Mouse (Mus musculus) intestine, embryonic 14.5 days (tissue): ENCODE data around the gene Zbtb22. TPM values are rescaled to one million over a fixed set of nuclear protein-coding genes. Genes with fewer than 3 reads are reported as not detected.

ENCODE experiments used
- ATAC-seq: fragments of 200-750 bp; cut with Nextera tagmentation; replicated peaks from 2 replicates; pipeline ENCODE4 v1.8.0; 2017; ENCODE audit warnings: low read depth, moderate number of reproducible peaks, moderate TSS enrichment, moderate library complexity; ENCODE audit not compliant: low FRiP score, low TSS enrichment
- DNase-seq: peaks from one replicate; pipeline ENCODE4 v3.0.0-alpha.2; 2018; ENCODE audit warnings: low spot score
- H3K27ac ChIP-seq: fragments of 300-500 bp; sonication (generic); 2 replicates; pipeline ENCODE4 v1.5.1; 2014; ENCODE audit warnings: low read depth, mild to moderate bottlenecking, control low read depth
- H3K27me3 ChIP-seq: fragments of 300-500 bp; sonication (generic); replicated peaks from 2 replicates; pipeline ENCODE4 v1.6.1; 2014; ENCODE audit warnings: low read length, control low read depth; ENCODE audit not compliant: control insufficient read depth, insufficient read depth
- H3K36me3 ChIP-seq: fragments of 300-500 bp; sonication (generic); 2 replicates; pipeline ENCODE4 v1.6.1; 2014; ENCODE audit warnings: low read length, control low read depth; ENCODE audit not compliant: control insufficient read depth, insufficient read depth
- H3K4me1 ChIP-seq: fragments of 300-500 bp; sonication (generic); replicated peaks from 2 replicates; pipeline ENCODE4 v1.6.1; 2014; ENCODE audit warnings: low read length, control low read depth, mixed read lengths; ENCODE audit not compliant: control insufficient read depth, insufficient read depth
- H3K4me2 ChIP-seq: fragments of 300-500 bp; sonication (generic); 2 replicates; pipeline ENCODE4 v1.6.1; 2014; ENCODE audit warnings: low read length
- H3K4me3 ChIP-seq: fragments of 300-500 bp; sonication (generic); 2 replicates; pipeline ENCODE4 v1.5.1; 2014; ENCODE audit warnings: low read depth, low read length, control low read depth, mixed read lengths
- H3K9ac ChIP-seq: fragments of 300-500 bp; sonication (generic); 2 replicates; pipeline ENCODE4 v1.6.1; 2014; ENCODE audit warnings: mild to moderate bottlenecking, low read length
- H3K9me3 ChIP-seq: fragments of 300-500 bp; sonication (generic); 2 replicates; pipeline ENCODE4 v1.6.1; 2016; ENCODE audit warnings: low read length, control low read depth; ENCODE audit not compliant: control insufficient read depth
- whole genome bisulfite sequencing: fragments of 180-500 bp; shearing (Covaris S2); extraction: QIAGEN DNeasy Blood & Tissue Kit; methylation state at CpG from one replicate; pipeline ENCODE4 v1.1.7; 2014; 5-methylcytosine and 5-hydroxymethylcytosine counted together
- polyA plus RNA-seq: library from polyadenylated mRNA; unstranded; fragments of >200 nt; fragmentation: Nextera tagmentation; extraction: Ambion mirVana; gene quantifications from 2 replicates; pipeline ENCODE4 v1.2.1, GENCODE M21; 2014

Zbtb22 gene
- polyA plus RNA-seq, 1 experiment from 2014 or later = 9.8 TPM

- Histone ChIP-seq H3K4me3 (peak overlapping the region; percentile 76), H3K4me2 (peak overlapping the region; percentile 96), H3K9ac (peak overlapping the region; percentile 65), H3K27me3 (no peaks in the 10 kb centered on the region), H3K4me1 (peaks cover 15% of the 10 kb centered on the region), H3K36me3 (peaks cover 53% of the 10 kb centered on the region), H3K27ac (no peak overlapping the region), H3K9me3 (no peaks in the 10 kb centered on the region)
- 59% methylated on average over 19 of the region's 19 CpGs for WGBS
- ATAC-seq (no peak), DNase-seq (no peak)
Measured at GRCm38 (mm10) chr17:33941381-33941780, 25.7 kb downstream of the Zbtb22 start.

- DNase-seq (no peak), ATAC-seq (no peak)
- Histone ChIP-seq H3K9me3 (no peaks in the 10 kb centered on the region), H3K27ac (no peak overlapping the region), H3K36me3 (peaks cover 57% of the 10 kb centered on the region), H3K4me3 (no peak overlapping the region), H3K4me1 (peaks cover 15% of the 10 kb centered on the region), H3K9ac (no peak overlapping the region), H3K4me2 (no peak overlapping the region), H3K27me3 (no peaks in the 10 kb centered on the region)
- 94% methylated on average over 15 of the region's 15 CpGs for WGBS
Measured at GRCm38 (mm10) chr17:33943454-33943853, 27.8 kb downstream of the Zbtb22 start.

GRCm38 (mm10) chr17:33947430-33948089 lies 31.9 kb downstream of the Zbtb22 start:
- Histone ChIP-seq H3K27me3 (no peaks in the 10 kb centered on the region), H3K4me1 (peaks cover 20% of the 10 kb centered on the region), H3K36me3 (peaks cover 69% of the 10 kb centered on the region), H3K27ac (no peak overlapping the region), H3K4me2 (no peak overlapping the region), H3K4me3 (no peak overlapping the region), H3K9ac (no peak overlapping the region), H3K9me3 (no peaks in the 10 kb centered on the region)
- DNase-seq = no peak
- WGBS = 89% methylated on average over 10 of the region's 10 CpGs
- ATAC-seq = no peak

- H3K27me3 ChIP-seq = no peaks in the 10 kb centered on the region
- ATAC-seq = no peak
- H3K27ac ChIP-seq = no peak overlapping the region
- no peaks in the 10 kb centered on the region for H3K9me3 ChIP-seq
- no peak overlapping the region for H3K4me3 ChIP-seq
- no peak for DNase-seq
- peaks cover 71% of the 10 kb centered on the region for H3K36me3 ChIP-seq
- 84% methylated on average over 22 of the region's 22 CpGs for WGBS
- H3K4me1 ChIP-seq = peaks cover 27% of the 10 kb centered on the region
- no peak overlapping the region for H3K4me2 ChIP-seq
- no peak overlapping the region for H3K9ac ChIP-seq
Measured at GRCm38 (mm10) chr17:33948090-33948904, 32.6 kb downstream of the Zbtb22 start.

- ATAC-seq (no peak), DNase-seq (no peak)
- Histone ChIP-seq H3K36me3 (peaks cover 71% of the 10 kb centered on the region), H3K27ac (no peak overlapping the region), H3K9ac (no peak overlapping the region), H3K27me3 (no peaks in the 10 kb centered on the region), H3K9me3 (no peaks in the 10 kb centered on the region), H3K4me2 (no peak overlapping the region), H3K4me3 (no peak overlapping the region), H3K4me1 (peaks cover 34% of the 10 kb centered on the region)
- whole genome bisulfite sequencing = 80% methylated on average over 19 of the region's 19 CpGs
Measured at GRCm38 (mm10) chr17:33948905-33949537, 33.3 kb downstream of the Zbtb22 start.

- ATAC-seq = no peak; the same call in 1 of the 2 replicates
- Histone ChIP-seq H3K4me1 (peaks cover 41% of the 10 kb centered on the region), H3K9ac (no peak overlapping the region)
Measured at GRCm38 (mm10) chr17:33950131-33950625, 34.5 kb downstream of the Zbtb22 start.

GRCm38 (mm10) chr17:33951021-33951946 lies 35.6 kb downstream of the Zbtb22 start, which contains the start of gene B3galt4:
Gene B3galt4, minus strand, starts transcription at chr17:33951488.
- peak within 1 kb of the TSS; percentile 55 for H3K9ac ChIP-seq
- no peaks in the 10 kb centered on the region for H3K9me3 ChIP-seq
- ATAC-seq = peak; percentile 75
- H3K4me3 ChIP-seq = peak within 1 kb of the TSS; percentile 45
- H3K36me3 ChIP-seq = peaks cover 56% of the 10 kb centered on the region
- H3K4me1 ChIP-seq = peaks cover 42% of the 10 kb centered on the region
- H3K27ac ChIP-seq = peak within 1 kb of the TSS; percentile 92
- H3K27me3 ChIP-seq = no peaks in the 10 kb centered on the region
- under 1% methylated on average over 45 of the region's 45 CpGs for WGBS
- H3K4me2 ChIP-seq = peak within 1 kb of the TSS; percentile 82
- DNase-seq = peak; percentile 91

More at GRCm38 (mm10) chr17:33950131-33950625, 34.5 kb downstream of the Zbtb22 start:
- WGBS = 78% methylated on average over 10 of the region's 10 CpGs
- Histone ChIP-seq H3K4me3 (peak overlapping the region; percentile 45; the same call in 1 of the 2 replicates), H3K36me3 (peaks cover 66% of the 10 kb centered on the region), H3K9me3 (no peaks in the 10 kb centered on the region), H3K4me2 (peak overlapping the region; percentile 82), H3K27me3 (no peaks in the 10 kb centered on the region), H3K27ac (no peak overlapping the region)
- no peak for DNase-seq
